Mouse (Mus musculus): Measurements from ENCODE around the gene Thrap3. TPM values are rescaled to one million over a fixed set of nuclear protein-coding genes. Genes with fewer than 3 reads are reported as not detected.

Gene Thrap3
- polyA plus RNA-seq (2015; fragmentation: Nextera tagmentation; extraction: Ambion mirVana) = 92.2 and 93.3 TPM in 2 replicates

DNA sequence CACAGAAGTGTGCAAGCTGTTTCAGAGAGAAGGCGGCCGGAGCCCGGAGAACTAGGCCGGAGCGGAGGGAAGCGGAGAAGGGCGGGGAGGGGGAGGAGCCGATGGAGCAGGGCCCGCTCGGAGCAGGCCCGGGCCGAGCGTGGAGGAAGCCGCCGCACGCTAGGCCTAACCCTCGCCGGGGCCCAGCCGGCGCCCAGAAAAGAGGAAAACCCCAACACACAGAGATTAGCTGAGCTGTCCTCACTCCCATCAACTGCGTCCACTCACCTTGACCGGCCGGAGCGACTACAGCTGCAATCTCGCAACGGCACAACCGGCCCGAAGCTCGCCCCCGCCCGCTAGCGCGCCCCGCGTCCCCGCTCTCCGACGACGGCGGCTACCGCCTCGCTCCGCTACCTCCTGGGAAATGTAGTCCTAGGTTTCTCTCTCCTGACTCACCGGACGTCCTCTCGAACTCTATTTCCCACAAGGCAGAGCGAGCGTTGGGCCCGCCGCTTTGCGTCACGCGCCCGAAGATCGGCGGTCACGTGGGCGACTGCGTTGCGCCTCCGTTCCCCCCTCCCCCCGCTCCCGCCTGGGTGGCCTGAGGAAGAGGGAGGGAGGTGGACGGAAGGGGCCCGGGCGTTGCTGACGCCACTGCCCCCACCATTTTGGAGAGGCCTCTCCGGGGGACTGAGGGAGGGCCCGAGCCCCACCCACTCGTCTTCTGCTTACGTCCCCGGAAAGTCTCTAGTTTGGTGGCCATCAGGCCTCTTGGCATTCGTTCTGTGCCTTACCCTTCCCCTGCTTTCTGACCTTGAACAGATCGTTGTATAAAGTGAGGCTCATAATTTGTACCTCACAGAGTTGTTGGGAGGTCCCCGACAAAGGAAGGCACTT, at the start of gene Thrap3:
TSS of gene Thrap3 (minus strand) at position 458 of the 879 bp plus-strand sequence.

DNA sequence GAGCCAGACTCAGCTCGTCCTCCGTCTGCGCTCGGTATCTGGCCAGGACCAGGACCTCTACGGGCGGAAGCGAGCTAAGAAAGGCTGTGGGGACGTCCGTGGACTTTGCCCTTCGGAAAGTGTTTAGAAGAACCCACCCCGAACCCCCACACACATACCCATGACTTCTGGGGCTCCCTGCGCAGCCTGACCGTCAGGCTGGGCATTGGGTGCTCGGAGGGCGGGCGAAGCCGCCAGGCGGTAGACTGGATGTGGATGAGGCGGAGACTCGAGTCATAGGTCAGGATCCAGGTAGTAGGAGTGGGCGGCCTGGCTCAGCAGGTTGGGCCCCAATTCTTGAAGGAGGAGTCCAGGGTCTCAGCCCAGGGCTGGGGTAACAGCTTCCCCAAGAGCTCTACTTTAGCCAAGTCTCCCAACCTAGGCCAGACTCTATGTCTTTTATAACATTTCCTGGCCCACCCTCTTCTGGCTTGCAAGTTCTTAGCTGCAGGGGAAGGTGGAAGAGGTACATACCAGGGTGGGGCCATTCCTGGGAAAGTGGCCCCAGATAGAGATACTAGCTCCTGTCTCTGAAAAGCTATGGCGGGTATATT, 39.4 kb downstream of the Thrap3 start, which contains the start of gene Sh3d21:
TSS of gene Sh3d21 (minus strand) at position 425 of the 593 bp plus-strand sequence.

DNA sequence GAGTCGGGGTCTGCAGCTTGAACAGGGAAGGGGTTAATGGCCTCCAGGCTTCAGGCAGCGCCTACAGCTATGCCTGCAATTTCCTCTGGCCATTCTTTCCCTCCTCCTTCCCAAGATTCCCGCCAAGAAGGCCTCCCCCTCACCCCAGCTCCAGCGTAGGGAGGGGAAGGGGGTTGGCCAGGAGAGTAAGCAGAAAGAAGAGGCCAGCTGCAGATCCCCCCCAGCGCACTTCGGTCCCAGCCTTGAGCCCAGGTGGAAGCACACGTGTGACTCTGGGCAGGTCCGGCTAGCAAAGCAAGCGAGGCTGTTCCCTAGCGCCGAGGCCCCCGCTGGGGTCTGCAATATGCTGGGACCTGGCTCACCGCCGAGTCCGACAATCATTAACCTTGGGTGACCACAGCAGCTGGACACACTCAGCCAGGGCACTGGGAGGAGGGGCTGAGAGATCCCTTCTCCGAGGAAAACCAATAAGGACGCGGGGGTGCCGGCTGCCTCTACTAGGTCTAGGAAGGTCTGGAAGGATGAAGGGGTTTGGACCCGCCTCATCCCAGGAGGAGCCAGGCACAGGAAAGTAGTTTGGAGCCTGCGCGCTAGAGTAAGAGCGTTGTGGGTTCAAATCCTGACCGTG, 54.9 kb downstream of the Thrap3 start, which contains the start of gene Eva1b:
TSS of gene Eva1b (plus strand) at position 212 of the 628 bp plus-strand sequence.

Other genes starting within 250 kb of the Thrap3 start
- 0.66 and 0.68 TPM in 2 replicates for gene Csf3r, start 178.2 kb downstream of the Thrap3 start, polyA plus RNA-seq (2015; fragmentation: Nextera tagmentation; extraction: Ambion mirVana)
- gene Mrps15, start 155.8 kb downstream of the Thrap3 start, polyA plus RNA-seq (2015; fragmentation: Nextera tagmentation; extraction: Ambion mirVana) = 144 and 148 TPM in 2 replicates
- gene Oscp1, start 144.2 kb downstream of the Thrap3 start, polyA plus RNA-seq (2015; fragmentation: Nextera tagmentation; extraction: Ambion mirVana) = 46.9 and 47.6 TPM in 2 replicates
- 43.2 and 47.8 TPM in 2 replicates for gene Lsm10, start 106.1 kb downstream of the Thrap3 start, polyA plus RNA-seq (2015; fragmentation: Nextera tagmentation; extraction: Ambion mirVana)
- gene Stk40, start 98.8 kb downstream of the Thrap3 start, polyA plus RNA-seq (2015; fragmentation: Nextera tagmentation; extraction: Ambion mirVana) = 19.1 and 20.2 TPM in 2 replicates
- 16.1 and 18.8 TPM in 2 replicates for gene Eva1b, start 55.0 kb downstream of the Thrap3 start, polyA plus RNA-seq (2015; fragmentation: Nextera tagmentation; extraction: Ambion mirVana)
- gene Sh3d21, start 39.3 kb downstream of the Thrap3 start, polyA plus RNA-seq (2015; fragmentation: Nextera tagmentation; extraction: Ambion mirVana) = 2.2 and 2.5 TPM in 2 replicates
- 66.0 and 69.6 TPM in 2 replicates for gene Map7d1, start 53.6 kb upstream of the Thrap3 start, polyA plus RNA-seq (2015; fragmentation: Nextera tagmentation; extraction: Ambion mirVana)
- gene Trappc3, start 59.6 kb upstream of the Thrap3 start, polyA plus RNA-seq (2015; fragmentation: Nextera tagmentation; extraction: Ambion mirVana) = 184 and 191 TPM in 2 replicates
- gene Col8a2, start 84.0 kb upstream of the Thrap3 start, polyA plus RNA-seq (2015; fragmentation: Nextera tagmentation; extraction: Ambion mirVana) = 5.4 and 8.0 TPM in 2 replicates
- 61.4 and 65.5 TPM in 2 replicates for gene Adprhl2, start 118.9 kb upstream of the Thrap3 start, polyA plus RNA-seq (2015; fragmentation: Nextera tagmentation; extraction: Ambion mirVana)
- 10.2 and 10.3 TPM in 2 replicates for gene Tekt2, start 122.9 kb upstream of the Thrap3 start, polyA plus RNA-seq (2015; fragmentation: Nextera tagmentation; extraction: Ambion mirVana)
- 11.9 and 12.7 TPM in 2 replicates for gene Ago3, start 226.8 kb upstream of the Thrap3 start, polyA plus RNA-seq (2015; fragmentation: Nextera tagmentation; extraction: Ambion mirVana)